Mouse (Mus musculus) right cerebral cortex, postnatal 10 days (tissue): ENCODE data around the gene Tjap1.

Experiments
- DNase-seq, 2 experiments: peaks; one replicate each; pipeline ENCODE4 v3.0.0; 2021; ENCODE audit warnings: low spot score in 2 of 2

Tjap1 gene

GRCm38 (mm10) chr17:46283140-46283539 is 314 bp upstream of the Tjap1 start:
- no peak for DNase-seq

- DNase-seq: no peak
These were observed 4.6 kb downstream of the Tjap1 start for GRCm38 (mm10) chr17:46278011-46278765.

- no peak for DNase-seq
These were observed 5.2 kb downstream of the Tjap1 start for GRCm38 (mm10) chr17:46277586-46277985.

- peak in 1 of 2 experiments; percentile 14 for DNase-seq
These were observed 7.3 kb downstream of the Tjap1 start for GRCm38 (mm10) chr17:46275506-46275905.

- peak in 1 of 2 experiments; percentile 16 for DNase-seq
These were observed 7.8 kb downstream of the Tjap1 start for GRCm38 (mm10) chr17:46275034-46275433.

GRCm38 (mm10) chr17:46274465-46274864 is 8.4 kb downstream of the Tjap1 start:
- DNase-seq: peak in 1 of 2 experiments; percentile 15

- peak in 1 of 2 experiments; percentile 17 for DNase-seq
These were observed 9.0 kb downstream of the Tjap1 start for GRCm38 (mm10) chr17:46273803-46274236.

GRCm38 (mm10) chr17:46272675-46273074 is 10.2 kb downstream of the Tjap1 start:
- peak in 1 of 2 experiments; percentile 16 for DNase-seq

GRCm38 (mm10) chr17:46272058-46272457 is 10.8 kb downstream of the Tjap1 start:
- peak in 1 of 2 experiments; percentile 17 for DNase-seq

GRCm38 (mm10) chr17:46269771-46270534 is 12.9 kb downstream of the Tjap1 start:
- DNase-seq: peak; percentile 59 to 60

GRCm38 (mm10) chr17:46268026-46268720 is 14.7 kb downstream of the Tjap1 start:
- peak in 1 of 2 experiments; percentile 21 for DNase-seq

- peak in 1 of 2 experiments; percentile 20 for DNase-seq
These were observed 15.3 kb downstream of the Tjap1 start for GRCm38 (mm10) chr17:46267511-46267910.

GRCm38 (mm10) chr17:46266986-46267385 is 15.8 kb downstream of the Tjap1 start:
- peak in 1 of 2 experiments; percentile 18 for DNase-seq

- DNase-seq: peak; percentile 88 to 92
These were observed 16.8 kb downstream of the Tjap1 start for GRCm38 (mm10) chr17:46265918-46266618.

- no peak for DNase-seq
These were observed 17.3 kb downstream of the Tjap1 start for GRCm38 (mm10) chr17:46265502-46265901.

- no peak for DNase-seq
These were observed 20.6 kb downstream of the Tjap1 start for GRCm38 (mm10) chr17:46262201-46262694.

GRCm38 (mm10) chr17:46259675-46260074 is 23.2 kb downstream of the Tjap1 start:
- peak in 1 of 2 experiments; percentile 21 for DNase-seq

- peak in 1 of 2 experiments; percentile 33 for DNase-seq
These were observed 24.4 kb downstream of the Tjap1 start for GRCm38 (mm10) chr17:46258279-46259053.

GRCm38 (mm10) chr17:46255147-46255546 is 27.7 kb downstream of the Tjap1 start:
- peak in 1 of 2 experiments; percentile 39 for DNase-seq

GRCm38 (mm10) chr17:46254106-46254505 is 28.7 kb downstream of the Tjap1 start:
- DNase-seq: peak; percentile 61 to 66
